Mouse (Mus musculus) olfactory bulb, adult 2 months (tissue): ENCODE measurements around the gene Nr5a2. TPM values are rescaled to one million over a fixed set of nuclear protein-coding genes. Genes with fewer than 3 reads are reported as not detected.

Source experiments
- H3K27ac ChIP-seq: fragments of 200-500 bp; 2 replicates; pipeline ENCODE4 v1.5.1; 2012; ENCODE audit warnings: low read depth, low read length; ENCODE audit not compliant: insufficient read depth
- H3K4me1 ChIP-seq: fragments of 200-500 bp; 2 replicates; pipeline ENCODE4 v1.6.1; 2012; ENCODE audit warnings: low read length; ENCODE audit not compliant: control insufficient read depth, insufficient read depth
- H3K4me3 ChIP-seq: fragments of 200-500 bp; 2 replicates; pipeline ENCODE4 v1.5.1; 2012; ENCODE audit warnings: mild to moderate bottlenecking, low read depth, low read length, moderate library complexity; ENCODE audit not compliant: insufficient read depth
- CTCF ChIP-seq: fragments of 200-500 bp; IDR thresholded peaks from 2 replicates; pipeline ENCODE4 v1.5.1; 2012; ENCODE audit warnings: low read depth, mild to moderate bottlenecking, low read length, moderate library complexity; ENCODE audit not compliant: insufficient read depth
- POLR2A ChIP-seq: fragments of 200-500 bp; IDR thresholded peaks from 2 replicates; pipeline ENCODE4 v1.6.1; 2012; ENCODE audit warnings: mild to moderate bottlenecking, low read depth, low read length, moderate library complexity; ENCODE audit not compliant: insufficient read depth
- WGBS: fragments of 180-500 bp; shearing (Covaris S2); methylation state at CpG from one replicate; pipeline ENCODE4 v1.1.7; 2018; 5-methylcytosine and 5-hydroxymethylcytosine counted together
- polyA plus RNA-seq: library from polyadenylated mRNA; stranded (reverse); fragments of >200 nt; gene quantifications from 2 replicates; pipeline ENCODE4 v1.2.4, GENCODE M21; 2012; ENCODE audit warnings: low replicate concordance; ENCODE audit not compliant: missing spikeins, insufficient read depth, insufficient read length

The Nr5a2 gene
- polyA plus RNA-seq, 1 experiment: not detected

DNA sequence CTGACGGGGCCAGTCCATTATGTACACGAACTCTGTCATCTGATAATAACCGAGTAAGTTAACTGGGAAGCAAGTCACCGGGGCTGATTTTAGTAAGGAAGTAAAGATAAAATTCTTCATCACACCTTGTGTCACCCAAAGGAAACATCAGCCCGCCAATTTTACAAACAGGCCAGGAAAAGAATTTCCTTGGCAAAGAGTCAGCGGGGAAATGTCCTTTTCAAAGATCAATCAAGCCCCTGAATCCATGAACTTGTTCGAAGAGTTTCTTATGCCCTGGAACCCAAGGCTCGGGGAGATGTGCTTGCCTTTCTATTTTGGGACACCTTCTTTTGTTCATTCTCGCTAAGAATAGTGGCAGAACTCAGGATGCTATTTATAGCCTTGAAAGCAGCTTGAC lies 41.5 kb downstream of the Nr5a2 start:
- Histone ChIP-seq H3K4me1 (no peaks in the 10 kb centered on the region), H3K27ac (no peak overlapping the region), H3K4me3 (no peak overlapping the region)
- TF ChIP-seq CTCF (no peak), POLR2A (no peak)
- whole genome bisulfite sequencing: 66% methylated on average over 9 of the region's 9 CpGs

DNA sequence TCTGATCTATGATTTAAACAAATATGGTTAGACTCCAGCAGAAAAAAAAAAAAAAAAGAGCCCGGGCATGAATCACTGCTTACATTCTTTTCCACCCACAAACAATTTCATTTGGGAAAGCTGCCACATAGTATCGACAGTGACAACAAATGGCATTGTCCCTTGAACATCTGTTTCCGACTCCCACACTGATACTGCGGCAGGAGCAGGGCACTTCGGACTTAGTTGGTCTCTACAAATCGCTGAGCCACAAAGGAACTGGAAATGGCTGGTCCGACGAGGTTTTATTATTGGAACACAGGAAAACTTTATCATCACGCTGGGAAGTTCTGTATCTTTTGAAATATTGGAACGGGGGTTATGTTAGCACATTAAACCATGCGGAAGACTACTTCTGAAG lies 44.8 kb downstream of the Nr5a2 start:
- no peak overlapping the region for H3K27ac ChIP-seq
- no peak overlapping the region for H3K4me3 ChIP-seq
- WGBS: 19% methylated on average over 11 of the region's 11 CpGs
- H3K4me1 ChIP-seq: no peaks in the 10 kb centered on the region
- TF ChIP-seq CTCF (no peak), POLR2A (no peak)

DNA sequence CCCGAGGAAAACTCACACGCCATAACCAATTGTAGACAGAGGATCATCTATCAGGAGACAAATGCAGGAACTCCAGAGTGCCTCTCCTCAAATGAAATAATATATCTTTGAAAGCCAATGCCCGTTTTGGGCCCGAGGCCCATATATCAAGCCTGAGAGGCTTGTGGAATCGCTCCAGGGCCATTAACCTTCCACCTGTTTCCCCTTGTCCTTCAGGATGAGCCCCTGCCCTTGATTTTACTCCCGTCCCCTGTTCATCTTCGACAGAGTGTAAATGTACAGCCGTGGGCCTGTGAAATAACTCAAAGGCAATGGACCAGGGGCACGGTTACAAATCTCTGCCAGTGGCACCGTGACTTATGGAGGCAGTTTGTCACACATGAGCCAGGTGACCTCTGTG lies 48.3 kb downstream of the Nr5a2 start:
- Histone ChIP-seq H3K4me3 (no peak overlapping the region), H3K27ac (no peak overlapping the region), H3K4me1 (no peaks in the 10 kb centered on the region)
- WGBS: 94% methylated on average over 10 of the region's 10 CpGs
- TF ChIP-seq POLR2A: no peak
- TF ChIP-seq CTCF: no peak

DNA sequence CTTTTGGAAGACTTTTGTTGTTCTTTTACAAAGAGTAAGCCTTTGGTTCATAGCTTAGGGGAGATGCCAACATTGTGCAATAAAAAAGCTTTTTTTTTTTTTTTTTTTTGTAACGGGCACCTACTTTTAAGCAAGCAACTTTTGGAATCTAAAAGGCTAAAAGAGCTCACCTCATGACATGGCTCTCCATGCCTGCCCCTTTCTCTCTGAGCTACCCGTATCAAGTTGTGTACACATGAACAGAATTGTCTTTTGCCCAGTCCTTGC lies 48.7 kb downstream of the Nr5a2 start:
- WGBS: 87% methylated on average over 2 of the region's 2 CpGs

DNA sequence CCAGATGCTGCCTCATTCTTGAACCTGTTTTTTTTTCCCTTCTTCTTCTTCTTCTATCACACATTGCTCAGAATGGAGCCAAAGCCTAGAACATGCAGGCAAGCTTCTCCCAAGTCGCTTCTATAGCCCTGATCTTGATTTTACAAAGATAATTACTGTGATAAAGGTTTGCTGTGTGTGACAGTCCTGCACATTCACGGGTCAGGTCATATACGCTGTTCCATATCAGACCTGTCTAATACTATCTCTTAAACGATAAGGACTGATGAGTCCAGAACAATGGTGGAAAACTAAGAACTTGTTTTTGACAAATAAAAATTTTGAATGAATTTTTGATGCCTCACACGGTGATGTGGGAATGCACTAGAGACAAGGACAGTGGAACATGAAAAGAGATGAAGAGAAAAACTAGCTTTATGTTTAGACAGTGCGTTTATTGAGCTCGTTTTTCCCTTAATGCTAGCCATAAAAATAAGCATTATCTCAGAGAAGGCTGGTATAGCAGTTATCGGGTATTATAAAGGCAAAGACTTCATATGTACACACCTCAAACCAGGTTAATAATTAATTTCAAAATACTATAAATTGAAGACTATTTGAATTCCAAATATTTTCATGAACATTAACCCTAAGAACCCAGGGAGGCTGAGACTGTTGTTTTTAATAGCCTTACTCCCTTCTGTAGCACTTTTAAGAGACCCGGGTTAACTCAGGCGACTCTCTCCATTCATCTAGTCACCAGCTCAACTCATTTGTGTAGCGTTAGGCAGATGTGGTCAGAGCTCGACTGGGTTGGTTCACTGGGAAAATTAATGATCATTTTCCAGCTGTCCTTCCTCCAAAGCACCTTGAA lies 49.3 kb downstream of the Nr5a2 start:
- no peak for TF ChIP-seq CTCF
- TF ChIP-seq POLR2A: no peak
- no peak overlapping the region for H3K4me3 ChIP-seq
- 91% methylated on average over 12 of the region's 12 CpGs for WGBS
- no peak overlapping the region for H3K27ac ChIP-seq
- H3K4me1 ChIP-seq: no peaks in the 10 kb centered on the region

More for the DNA sequence above, 48.7 kb downstream of the Nr5a2 start:
- no peaks in the 10 kb centered on the region for H3K4me1 ChIP-seq
- TF ChIP-seq POLR2A (no peak), CTCF (no peak)
- H3K4me3 ChIP-seq: no peak overlapping the region
- H3K27ac ChIP-seq: no peak overlapping the region

DNA sequence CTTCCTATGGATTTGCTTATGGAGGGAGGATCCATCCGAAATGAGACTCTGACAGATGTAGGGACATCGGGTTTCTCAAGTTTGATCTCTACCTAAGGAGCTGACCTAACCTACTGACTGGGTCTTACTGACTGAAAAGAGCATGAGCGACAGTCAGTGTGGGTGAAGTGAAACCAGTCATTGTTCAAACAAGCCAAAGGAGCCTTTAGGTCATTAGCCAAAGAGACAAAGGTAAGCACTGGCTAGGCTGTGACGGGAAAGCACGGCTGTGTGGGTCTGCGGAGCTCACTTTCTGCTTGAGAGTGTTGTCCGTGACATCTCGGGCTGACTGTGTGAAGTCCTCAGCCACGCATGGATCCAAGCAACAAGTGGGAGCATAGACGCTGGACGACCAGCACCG lies 50.1 kb downstream of the Nr5a2 start:
- no peak for TF ChIP-seq POLR2A
- TF ChIP-seq CTCF: no peak
- H3K4me1 ChIP-seq: no peaks in the 10 kb centered on the region
- 81% methylated on average over 12 of the region's 12 CpGs for WGBS

DNA sequence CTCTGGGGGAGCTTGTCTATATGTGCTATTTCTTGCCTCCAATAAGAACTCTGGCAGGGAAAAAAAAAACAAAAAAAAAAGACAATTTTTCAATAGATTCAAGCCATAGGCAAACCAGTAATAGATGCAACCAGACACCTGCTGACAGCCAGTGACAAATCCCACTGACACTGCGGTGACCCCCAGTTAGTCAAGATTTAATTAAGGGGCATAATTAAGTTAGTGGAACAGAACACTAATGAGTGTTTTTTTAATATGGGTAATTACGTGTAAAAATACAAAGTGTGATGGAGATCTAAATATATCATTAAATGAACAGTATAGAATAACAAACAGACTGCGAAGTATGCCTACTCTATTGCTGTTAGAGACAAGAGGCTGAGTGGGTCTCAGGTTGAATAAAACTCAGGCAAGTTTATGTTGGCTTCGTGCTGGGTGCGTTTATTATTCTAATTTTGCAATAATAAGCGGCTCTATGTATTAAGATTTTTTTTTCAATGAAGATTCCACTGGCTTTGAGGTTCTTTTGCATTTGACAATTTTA lies 50.7 kb downstream of the Nr5a2 start:
- WGBS: 46% methylated on average over 6 of the region's 6 CpGs
- Histone ChIP-seq H3K4me1 (no peaks in the 10 kb centered on the region), H3K27ac (no peak overlapping the region), H3K4me3 (no peak overlapping the region)
- TF ChIP-seq POLR2A (no peak), CTCF (no peak)

More for the DNA sequence above, 50.1 kb downstream of the Nr5a2 start:
- H3K27ac ChIP-seq: no peak overlapping the region
- H3K4me3 ChIP-seq: no peak overlapping the region

DNA sequence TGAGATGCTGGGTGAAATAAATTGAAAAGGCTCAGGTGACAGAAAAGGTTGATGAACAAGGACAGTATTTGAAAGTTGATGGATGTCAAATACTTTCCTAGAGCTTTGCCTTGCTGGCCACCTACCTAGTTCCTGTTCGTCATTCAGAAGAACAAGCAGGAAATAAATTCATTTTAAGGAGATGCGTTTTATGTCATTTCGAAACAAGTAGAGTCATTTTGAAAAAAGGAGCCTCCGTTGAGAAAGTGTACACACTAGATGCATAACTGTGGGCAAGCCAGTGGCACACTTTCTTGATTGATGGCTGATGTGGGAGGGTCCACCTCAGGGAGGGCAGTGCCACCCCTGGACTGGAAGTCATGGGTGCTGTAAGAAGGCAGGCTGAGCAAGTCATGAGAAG lies 62.1 kb downstream of the Nr5a2 start:
- H3K4me1 ChIP-seq: no peaks in the 10 kb centered on the region
- TF ChIP-seq CTCF: no peak
- no peak for TF ChIP-seq POLR2A
- H3K4me3 ChIP-seq: no peak overlapping the region
- no peak overlapping the region for H3K27ac ChIP-seq
- 92% methylated on average over 4 of the region's 4 CpGs for WGBS

DNA sequence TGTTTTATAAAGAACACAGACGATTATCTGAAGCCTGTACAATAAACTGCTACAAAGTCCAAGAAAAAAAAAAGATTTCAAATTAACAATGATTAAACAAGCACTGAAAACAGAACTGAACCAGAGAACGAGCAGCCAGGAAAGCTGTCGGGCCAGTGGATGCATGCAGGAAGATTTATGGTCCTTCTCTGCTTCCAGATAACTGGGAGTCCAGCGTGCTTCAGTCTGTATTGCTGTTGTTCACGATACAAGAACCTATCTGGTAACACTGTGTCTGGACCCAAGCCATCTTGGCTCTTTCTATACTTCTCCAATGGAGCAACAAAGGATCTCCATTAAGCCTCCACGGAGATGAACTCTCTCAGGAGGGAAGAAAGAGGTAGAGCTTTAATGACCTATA lies 63.9 kb downstream of the Nr5a2 start:
- Histone ChIP-seq H3K27ac (no peak overlapping the region), H3K4me3 (no peak overlapping the region), H3K4me1 (no peaks in the 10 kb centered on the region)
- WGBS: 77% methylated on average over 6 of the region's 6 CpGs
- TF ChIP-seq CTCF (no peak), POLR2A (no peak)
